Mouse (Mus musculus) liver, embryonic 12.5 days (tissue): Measurements from ENCODE around the gene Meis2. TPM values are rescaled to one million over a fixed set of nuclear protein-coding genes. Genes with fewer than 3 reads are reported as not detected.

Experiments used
- ATAC-seq: fragments of 200-750 bp; cut with Nextera tagmentation; 2 replicates; pipeline ENCODE4 v1.8.0; 2017; ENCODE audit warnings: moderate number of reproducible peaks, mild to moderate bottlenecking, moderate library complexity
- H3K27ac ChIP-seq: fragments of 300-500 bp; sonication (generic); 2 replicates; pipeline ENCODE4 v1.5.1; 2016; ENCODE audit warnings: mild to moderate bottlenecking
- H3K27me3 ChIP-seq: fragments of 300-500 bp; sonication (generic); replicated peaks from 2 replicates; pipeline ENCODE4 v1.6.1; 2016; ENCODE audit warnings: mild to moderate bottlenecking, moderate library complexity
- H3K36me3 ChIP-seq: fragments of 300-500 bp; sonication (generic); 2 replicates; pipeline ENCODE4 v1.6.1; 2016; ENCODE audit warnings: mild to moderate bottlenecking, moderate library complexity
- H3K4me1 ChIP-seq: fragments of 300-500 bp; sonication (generic); 2 replicates; pipeline ENCODE4 v1.6.1; 2016
- H3K4me2 ChIP-seq: fragments of 300-500 bp; sonication (generic); 2 replicates; pipeline ENCODE4 v1.6.1; 2016; ENCODE audit warnings: mild to moderate bottlenecking, moderate library complexity
- H3K4me3 ChIP-seq: fragments of 300-500 bp; sonication (generic); 2 replicates; pipeline ENCODE4 v1.5.1; 2016; ENCODE audit warnings: mild to moderate bottlenecking, moderate library complexity
- H3K9ac ChIP-seq: fragments of 300-500 bp; sonication (generic); 2 replicates; pipeline ENCODE4 v1.6.1; 2016; ENCODE audit warnings: mild to moderate bottlenecking, moderate library complexity
- H3K9me3 ChIP-seq: fragments of 300-500 bp; sonication (generic); replicated peaks from 2 replicates; pipeline ENCODE4 v1.6.1; 2016; ENCODE audit warnings: mild to moderate bottlenecking, moderate library complexity
- WGBS: fragments of 180-500 bp; shearing (Covaris S2); methylation state at CpG from one replicate; pipeline ENCODE4 v1.1.7; 2016; ENCODE audit not compliant: insufficient replicate concordance; 5-methylcytosine and 5-hydroxymethylcytosine counted together
- polyA plus RNA-seq: library from polyadenylated mRNA; unstranded; fragments of >200 nt; fragmentation: Nextera tagmentation; extraction: Ambion mirVana; gene quantifications from 2 replicates; pipeline ENCODE4 v1.2.1, GENCODE M21; 2016

Meis2 gene
- polyA plus RNA-seq, 1 experiment from 2014 or later, result 5.9 TPM

GRCm38 (mm10) chr2:116058511-116058910 is 7.1 kb downstream of the Meis2 start:
- H3K36me3 ChIP-seq, result no peaks in the 10 kb centered on the region
- no peaks in the 10 kb centered on the region for H3K4me1 ChIP-seq
- no peak overlapping the region for H3K4me3 ChIP-seq
- no peak for ATAC-seq
- no peaks in the 10 kb centered on the region for H3K9me3 ChIP-seq
- H3K27ac ChIP-seq, result no peak overlapping the region
- 52% methylated on average over 9 of the region's 9 CpGs for WGBS
- no peak overlapping the region for H3K9ac ChIP-seq
- no peak overlapping the region for H3K4me2 ChIP-seq
- peaks cover 67% of the 10 kb centered on the region for H3K27me3 ChIP-seq

DNA sequence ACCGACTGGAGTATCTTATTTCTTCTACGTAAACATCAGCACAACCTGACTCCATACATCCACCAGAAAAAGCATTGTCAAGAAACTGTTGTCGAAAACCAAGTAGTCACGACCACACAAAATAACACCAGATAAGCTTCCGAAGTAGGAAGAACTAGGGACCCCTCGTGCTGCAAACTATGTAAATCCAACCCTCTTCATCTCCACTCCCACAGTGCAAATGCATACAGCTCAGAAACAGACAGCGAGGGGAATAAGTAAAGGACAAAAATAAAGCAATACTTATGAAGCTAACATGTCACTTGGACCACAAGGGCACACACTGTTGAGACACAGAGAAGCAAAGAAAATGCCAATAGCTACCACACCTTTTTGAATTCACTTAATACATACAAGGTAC is 8.8 kb downstream of the Meis2 start:
- no peaks in the 10 kb centered on the region for H3K36me3 ChIP-seq
- WGBS, result 61% methylated on average over 7 of the region's 7 CpGs
- H3K27ac ChIP-seq, result no peak overlapping the region
- H3K4me3 ChIP-seq, result no peak overlapping the region
- no peaks in the 10 kb centered on the region for H3K4me1 ChIP-seq
- H3K27me3 ChIP-seq, result peaks cover 50% of the 10 kb centered on the region
- H3K9me3 ChIP-seq, result no peaks in the 10 kb centered on the region
- ATAC-seq, result no peak
- H3K4me2 ChIP-seq, result no peak overlapping the region
- no peak overlapping the region for H3K9ac ChIP-seq

GRCm38 (mm10) chr2:116055686-116056620 is 9.7 kb downstream of the Meis2 start:
- Histone ChIP-seq H3K27ac (no peak overlapping the region), H3K4me3 (no peak overlapping the region), H3K4me1 (no peaks in the 10 kb centered on the region), H3K4me2 (no peak overlapping the region), H3K36me3 (no peaks in the 10 kb centered on the region), H3K9ac (no peak overlapping the region), H3K27me3 (peaks cover 41% of the 10 kb centered on the region), H3K9me3 (no peaks in the 10 kb centered on the region)
- 62% methylated on average over 13 of the region's 13 CpGs for WGBS
- no peak for ATAC-seq

GRCm38 (mm10) chr2:116053931-116054330 is 11.7 kb downstream of the Meis2 start:
- Histone ChIP-seq H3K9ac (no peak overlapping the region), H3K9me3 (no peaks in the 10 kb centered on the region), H3K27ac (no peak overlapping the region), H3K4me1 (no peaks in the 10 kb centered on the region), H3K4me2 (no peak overlapping the region), H3K27me3 (peaks cover 21% of the 10 kb centered on the region), H3K36me3 (no peaks in the 10 kb centered on the region), H3K4me3 (no peak overlapping the region)
- 73% methylated on average over 5 of the region's 5 CpGs for WGBS
- no peak for ATAC-seq

DNA sequence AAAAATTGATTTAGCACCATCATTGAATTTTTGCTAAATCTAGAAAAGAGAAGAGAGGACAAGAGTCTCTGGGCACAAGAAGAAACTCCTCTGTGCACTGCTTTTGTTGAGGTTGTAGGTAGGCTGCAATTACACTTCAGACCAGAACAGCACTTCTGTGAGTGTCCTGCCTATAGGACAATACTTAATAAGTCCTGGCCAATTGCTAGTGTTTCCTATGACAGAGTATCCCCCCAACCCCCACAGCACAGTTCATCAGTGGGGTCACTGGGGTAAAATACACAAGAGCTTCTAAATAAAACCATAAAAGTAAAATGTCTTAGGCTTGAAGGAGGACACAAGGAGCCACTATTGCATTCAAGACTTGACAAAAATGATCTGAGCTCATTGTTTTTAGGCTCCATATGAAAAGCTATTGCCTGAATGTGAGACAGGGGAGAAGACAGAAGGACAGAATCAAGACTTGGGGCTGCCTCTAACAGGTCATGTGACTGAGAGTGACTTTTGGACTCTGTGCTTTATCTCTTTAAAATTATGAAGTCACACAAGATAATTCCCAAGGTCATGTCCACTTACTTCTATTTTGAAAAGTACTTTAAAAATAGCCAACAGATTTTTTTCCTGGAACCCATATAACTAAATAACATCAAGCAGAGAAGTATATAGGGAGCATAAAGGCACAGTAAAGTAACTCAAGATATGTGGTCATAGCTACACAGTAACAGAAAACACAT is 12.8 kb downstream of the Meis2 start:
- H3K36me3 ChIP-seq, result no peaks in the 10 kb centered on the region
- H3K9ac ChIP-seq, result no peak overlapping the region
- no peaks in the 10 kb centered on the region for H3K9me3 ChIP-seq
- peaks cover 11% of the 10 kb centered on the region; the same call in 1 of the 2 replicates for H3K27me3 ChIP-seq
- H3K4me2 ChIP-seq, result no peak overlapping the region
- H3K4me1 ChIP-seq, result no peaks in the 10 kb centered on the region
- H3K4me3 ChIP-seq, result no peak overlapping the region
- H3K27ac ChIP-seq, result no peak overlapping the region
- no peak for ATAC-seq

GRCm38 (mm10) chr2:116051906-116052614 is 13.6 kb downstream of the Meis2 start:
- no peak for ATAC-seq
- H3K36me3 ChIP-seq, result no peaks in the 10 kb centered on the region
- 73% methylated on average over 9 of the region's 9 CpGs for WGBS

GRCm38 (mm10) chr2:116049710-116050109 is 15.9 kb downstream of the Meis2 start:
- Histone ChIP-seq H3K36me3 (no peaks in the 10 kb centered on the region), H3K9me3 (no peaks in the 10 kb centered on the region), H3K4me2 (peak overlapping the region; percentile 12; the same call in 1 of the 2 replicates), H3K4me1 (no peaks in the 10 kb centered on the region), H3K4me3 (no peak overlapping the region), H3K9ac (no peak overlapping the region), H3K27ac (no peak overlapping the region), H3K27me3 (no peaks in the 10 kb centered on the region)
- 49% methylated on average over 9 of the region's 9 CpGs for WGBS
- no peak for ATAC-seq

More at GRCm38 (mm10) chr2:116051906-116052614, 13.6 kb downstream of the Meis2 start:
- no peaks in the 10 kb centered on the region for H3K9me3 ChIP-seq
- H3K9ac ChIP-seq, result no peak overlapping the region
- H3K4me1 ChIP-seq, result no peaks in the 10 kb centered on the region
- H3K27me3 ChIP-seq, result 0 out of 2 replicates have a peak, but pooled peaks cover 3% of the 10 kb centered on the region
- H3K4me2 ChIP-seq, result no peak overlapping the region
- H3K4me3 ChIP-seq, result no peak overlapping the region
- H3K27ac ChIP-seq, result no peak overlapping the region

DNA sequence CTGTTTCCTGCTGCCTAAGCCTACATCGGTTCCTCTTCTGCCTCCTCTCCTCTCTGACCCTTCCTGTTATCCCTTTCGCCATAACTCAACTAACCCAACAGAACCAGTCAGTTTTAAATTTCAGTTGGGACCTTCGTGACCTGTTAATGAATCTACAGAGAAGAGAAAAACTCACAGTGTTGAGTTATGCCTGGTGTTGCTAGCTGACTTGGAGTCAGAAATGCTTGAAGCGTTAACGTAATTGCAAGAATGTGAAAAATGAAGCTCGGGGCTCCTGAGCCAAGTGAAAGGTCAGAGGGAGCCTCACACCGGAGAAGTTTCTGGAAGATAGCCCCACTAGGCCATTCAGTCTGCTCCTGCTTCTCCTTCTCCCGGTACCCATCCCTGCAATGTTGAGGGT is 18.3 kb downstream of the Meis2 start:
- 58% methylated on average over 8 of the region's 8 CpGs for WGBS
- no peaks in the 10 kb centered on the region for H3K36me3 ChIP-seq
- no peak for ATAC-seq
- H3K4me1 ChIP-seq, result no peaks in the 10 kb centered on the region
- no peak overlapping the region for H3K4me3 ChIP-seq
- no peak overlapping the region for H3K9ac ChIP-seq
- no peak overlapping the region for H3K4me2 ChIP-seq
- no peaks in the 10 kb centered on the region for H3K9me3 ChIP-seq
- no peaks in the 10 kb centered on the region for H3K27me3 ChIP-seq
- no peak overlapping the region for H3K27ac ChIP-seq

- WGBS, result 55% methylated on average over 7 of the region's 7 CpGs
- Histone ChIP-seq H3K4me3 (no peak overlapping the region), H3K36me3 (no peaks in the 10 kb centered on the region), H3K4me1 (no peaks in the 10 kb centered on the region), H3K4me2 (no peak overlapping the region), H3K27ac (no peak overlapping the region), H3K9me3 (no peaks in the 10 kb centered on the region), H3K9ac (no peak overlapping the region), H3K27me3 (no peaks in the 10 kb centered on the region)
- no peak for ATAC-seq
Measured at GRCm38 (mm10) chr2:116045048-116045447, 20.6 kb downstream of the Meis2 start.

GRCm38 (mm10) chr2:116042934-116043698 is 22.5 kb downstream of the Meis2 start:
- Histone ChIP-seq H3K4me3 (no peak overlapping the region), H3K9ac (no peak overlapping the region), H3K4me2 (no peak overlapping the region), H3K4me1 (no peaks in the 10 kb centered on the region), H3K36me3 (no peaks in the 10 kb centered on the region), H3K27ac (no peak overlapping the region), H3K9me3 (no peaks in the 10 kb centered on the region), H3K27me3 (no peaks in the 10 kb centered on the region)
- no peak for ATAC-seq
- WGBS, result 73% methylated on average over 12 of the region's 12 CpGs

- ATAC-seq, result no peak
- no peaks in the 10 kb centered on the region for H3K4me1 ChIP-seq
- 73% methylated on average over 9 of the region's 9 CpGs for WGBS
Measured at GRCm38 (mm10) chr2:116042447-116042846, 23.2 kb downstream of the Meis2 start.

More at GRCm38 (mm10) chr2:116042447-116042846, 23.2 kb downstream of the Meis2 start:
- no peak overlapping the region for H3K27ac ChIP-seq
- H3K4me2 ChIP-seq, result no peak overlapping the region
- H3K36me3 ChIP-seq, result no peaks in the 10 kb centered on the region
- no peaks in the 10 kb centered on the region for H3K27me3 ChIP-seq
- no peaks in the 10 kb centered on the region for H3K9me3 ChIP-seq
- H3K4me3 ChIP-seq, result no peak overlapping the region
- H3K9ac ChIP-seq, result no peak overlapping the region
